Mouse (Mus musculus) central nervous system, embryonic 11.5 days (tissue): ENCODE results near the gene Rreb1. TPM values are rescaled to one million over a fixed set of nuclear protein-coding genes. Genes with fewer than 3 reads are reported as not detected.

Source experiments
- polyA plus RNA-seq: library from polyadenylated mRNA; depleted of rRNA; stranded (reverse); fragments of >200 nt; gene quantifications from 2 replicates; pipeline ENCODE4 v1.2.3, GENCODE M21; 2012; rRNA removed

Rreb1 gene
- 10.8 and 12.7 TPM in 2 replicates for polyA plus RNA-seq

GRCm38 (mm10) chr13:37778147-37778593 lies at the start of gene Rreb1:
TSS of gene Rreb1 (plus strand) at chr13:37778400.

GRCm38 (mm10) chr13:37993704-37994404 lies 215.7 kb downstream of the Rreb1 start, which contains the start of gene Ssr1:
TSS of gene Ssr1 (minus strand) at chr13:37994217.

Other genes with a start within 250 kb of the Rreb1 start
- gene Ssr1, start 215.8 kb downstream of the Rreb1 start, polyA plus RNA-seq: 36.7 and 39.4 TPM in 2 replicates